Mouse (Mus musculus): Measurements from ENCODE around the gene Arsg. TPM values are rescaled to one million over a fixed set of nuclear protein-coding genes. Genes with fewer than 3 reads are reported as not detected.

Gene Arsg
- polyA plus RNA-seq, 1 experiment: 26.8 TPM

GRCm38 (mm10) chr11:109504977-109505376 lies 31.8 kb downstream of the Arsg start:
- TF ChIP-seq POLR2A (IDR thresholded peaks at IDR 0.05; ENCODE audit: extremely low read depth, insufficient read depth, low read length) (no peak), CTCF (IDR thresholded peaks at IDR 0.05; ENCODE audit: extremely low read depth, insufficient read depth, low read length) (no peak)
- H3K4me1 ChIP-seq (ENCODE audit: control insufficient read depth, insufficient read depth, low read length): no peaks in the 10 kb centered on the region

DNA sequence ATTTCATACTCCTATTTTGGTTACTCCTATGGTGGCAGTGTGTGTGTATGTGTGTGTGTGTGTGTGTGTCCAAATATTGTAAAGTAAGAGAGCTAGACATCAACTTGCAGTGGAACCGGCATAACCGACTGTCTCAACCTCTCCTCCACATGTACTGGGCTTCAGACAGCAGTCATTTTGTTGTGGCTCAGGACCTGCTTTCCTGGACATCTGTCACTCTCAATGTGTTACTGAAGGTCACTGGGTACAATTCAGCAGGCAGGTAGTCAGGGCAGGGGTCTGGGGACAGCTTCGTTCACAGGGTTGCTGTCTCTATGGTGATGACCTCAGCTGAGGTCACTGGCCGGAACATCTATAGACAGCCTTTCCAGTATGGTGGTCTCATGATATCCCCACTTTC lies 32.6 kb downstream of the Arsg start:
- TF ChIP-seq CTCF (IDR thresholded peaks at IDR 0.05; ENCODE audit: extremely low read depth, insufficient read depth, low read length): no peak
- Histone ChIP-seq H3K4me1 (ENCODE audit: control insufficient read depth, insufficient read depth, low read length) (no peaks in the 10 kb centered on the region), H3K27ac (ENCODE audit: insufficient read depth, low read length) (no peak overlapping the region), H3K4me3 (ENCODE audit: insufficient read depth, low read length) (no peak overlapping the region)

More at GRCm38 (mm10) chr11:109504977-109505376, 31.8 kb downstream of the Arsg start:
- H3K27ac ChIP-seq (ENCODE audit: insufficient read depth, low read length): no peak overlapping the region
- no peak overlapping the region for H3K4me3 ChIP-seq (ENCODE audit: insufficient read depth, low read length)

DNA sequence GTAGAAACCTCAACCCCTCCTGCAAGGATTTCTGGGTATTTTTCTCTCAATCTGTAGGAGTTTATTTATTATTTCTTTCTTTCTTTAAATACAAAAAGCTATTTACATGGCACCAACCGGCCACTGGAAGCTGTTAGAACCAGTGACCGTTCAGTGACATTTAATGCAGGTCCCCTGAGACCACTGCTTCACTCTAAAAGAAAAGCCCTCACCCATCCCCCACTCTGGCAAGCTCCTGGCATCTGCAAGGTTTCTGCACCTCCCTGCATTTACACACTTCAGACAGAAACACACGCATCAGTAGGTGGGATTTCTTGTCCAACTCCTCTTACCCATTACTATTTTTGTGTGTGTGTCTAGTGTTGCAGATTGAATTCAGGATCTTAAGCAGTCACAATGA lies 33.9 kb downstream of the Arsg start:
- Histone ChIP-seq H3K27ac (ENCODE audit: insufficient read depth, low read length) (no peak overlapping the region), H3K4me1 (ENCODE audit: control insufficient read depth, insufficient read depth, low read length) (no peaks in the 10 kb centered on the region), H3K4me3 (ENCODE audit: insufficient read depth, low read length) (no peak overlapping the region)
- TF ChIP-seq POLR2A (IDR thresholded peaks at IDR 0.05; ENCODE audit: extremely low read depth, insufficient read depth, low read length) (no peak), CTCF (IDR thresholded peaks at IDR 0.05; ENCODE audit: extremely low read depth, insufficient read depth, low read length) (no peak)

- no peak overlapping the region for H3K4me3 ChIP-seq (ENCODE audit: insufficient read depth, low read length)
- H3K27ac ChIP-seq (ENCODE audit: insufficient read depth, low read length): no peak overlapping the region
- H3K4me1 ChIP-seq (ENCODE audit: control insufficient read depth, insufficient read depth, low read length): no peaks in the 10 kb centered on the region
- TF ChIP-seq CTCF (IDR thresholded peaks at IDR 0.05; ENCODE audit: extremely low read depth, insufficient read depth, low read length) (no peak), POLR2A (IDR thresholded peaks at IDR 0.05; ENCODE audit: extremely low read depth, insufficient read depth, low read length) (no peak)
Observed at GRCm38 (mm10) chr11:109512995-109513675, 40.0 kb downstream of the Arsg start.

DNA sequence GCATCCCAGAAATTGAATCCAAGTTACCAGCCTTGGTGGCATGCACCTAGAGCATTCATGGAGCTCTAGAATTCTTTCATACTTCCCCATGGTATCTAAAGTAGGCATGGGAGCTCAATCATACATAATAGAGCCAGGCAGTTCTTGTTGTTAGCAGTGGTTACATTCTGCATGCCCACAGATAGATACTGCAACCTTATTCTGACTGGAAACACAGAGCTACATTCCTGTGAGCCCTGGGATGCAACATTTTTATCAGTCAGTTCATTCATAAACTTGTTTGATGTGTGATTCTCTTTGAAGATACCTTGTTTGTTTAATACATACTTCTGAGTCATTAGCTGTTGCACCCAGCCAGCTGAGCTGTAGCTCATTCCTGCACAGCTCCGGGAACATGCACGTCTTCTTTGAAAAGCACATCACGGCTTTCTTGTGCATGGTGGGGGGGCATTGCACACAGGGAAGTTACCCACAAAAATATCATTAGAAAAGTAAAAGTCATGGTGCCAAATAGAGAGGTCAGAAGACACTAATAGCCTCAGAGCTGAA lies 41.0 kb downstream of the Arsg start:
- TF ChIP-seq POLR2A (IDR thresholded peaks at IDR 0.05; ENCODE audit: extremely low read depth, insufficient read depth, low read length): no peak
- no peak for TF ChIP-seq CTCF (IDR thresholded peaks at IDR 0.05; ENCODE audit: extremely low read depth, insufficient read depth, low read length)
- H3K4me3 ChIP-seq (ENCODE audit: insufficient read depth, low read length): no peak overlapping the region
- no peak overlapping the region for H3K27ac ChIP-seq (ENCODE audit: insufficient read depth, low read length)
- H3K4me1 ChIP-seq (ENCODE audit: control insufficient read depth, insufficient read depth, low read length): no peaks in the 10 kb centered on the region

DNA sequence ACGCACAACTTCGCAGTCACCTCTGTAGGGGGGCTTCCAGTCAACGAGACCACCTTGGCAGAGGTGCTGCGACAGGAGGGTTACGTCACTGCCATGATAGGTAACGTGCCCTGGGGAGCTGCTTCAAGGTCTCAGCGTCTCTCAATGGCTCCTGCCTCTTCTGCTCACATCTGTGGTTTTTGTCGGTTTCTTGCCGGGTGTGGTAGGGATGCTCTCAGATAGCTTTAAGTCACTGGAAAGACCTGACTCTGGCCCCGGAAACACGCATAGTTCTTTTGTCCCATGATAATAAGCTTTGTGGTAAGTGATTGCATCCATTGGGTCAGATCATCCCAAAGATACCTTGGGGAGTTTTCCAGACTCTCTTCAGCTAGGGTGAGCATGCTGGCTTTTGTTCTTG lies 44.2 kb downstream of the Arsg start:
- Histone ChIP-seq H3K4me3 (ENCODE audit: insufficient read depth, low read length) (no peak overlapping the region), H3K27ac (ENCODE audit: insufficient read depth, low read length) (no peak overlapping the region), H3K4me1 (ENCODE audit: control insufficient read depth, insufficient read depth, low read length) (no peaks in the 10 kb centered on the region)
- TF ChIP-seq POLR2A (IDR thresholded peaks at IDR 0.05; ENCODE audit: extremely low read depth, insufficient read depth, low read length) (no peak), CTCF (IDR thresholded peaks at IDR 0.05; ENCODE audit: extremely low read depth, insufficient read depth, low read length) (no peak)

DNA sequence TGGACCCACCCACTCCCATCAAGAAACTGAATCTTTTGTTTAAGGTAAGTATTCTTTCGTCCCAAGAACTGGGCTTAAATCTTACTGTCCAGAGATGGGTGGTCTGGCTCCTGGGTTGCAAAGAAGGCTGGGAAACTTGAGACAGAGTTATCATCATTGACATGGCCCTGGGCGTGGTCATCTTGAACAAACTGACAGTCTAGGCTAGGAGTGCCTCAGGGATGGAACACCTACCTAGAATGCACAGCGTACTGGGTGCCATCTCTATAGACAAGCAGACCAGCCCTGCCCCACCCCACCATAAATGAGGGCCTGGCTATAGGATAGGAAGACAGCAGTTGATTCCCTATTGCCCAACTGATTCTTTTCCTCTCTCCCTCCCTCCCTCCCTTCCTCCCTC lies 44.6 kb downstream of the Arsg start:
- Histone ChIP-seq H3K27ac (ENCODE audit: insufficient read depth, low read length) (no peak overlapping the region), H3K4me3 (ENCODE audit: insufficient read depth, low read length) (no peak overlapping the region), H3K4me1 (ENCODE audit: control insufficient read depth, insufficient read depth, low read length) (no peaks in the 10 kb centered on the region)
- no peak for TF ChIP-seq POLR2A (IDR thresholded peaks at IDR 0.05; ENCODE audit: extremely low read depth, insufficient read depth, low read length)
- TF ChIP-seq CTCF (IDR thresholded peaks at IDR 0.05; ENCODE audit: extremely low read depth, insufficient read depth, low read length): no peak

DNA sequence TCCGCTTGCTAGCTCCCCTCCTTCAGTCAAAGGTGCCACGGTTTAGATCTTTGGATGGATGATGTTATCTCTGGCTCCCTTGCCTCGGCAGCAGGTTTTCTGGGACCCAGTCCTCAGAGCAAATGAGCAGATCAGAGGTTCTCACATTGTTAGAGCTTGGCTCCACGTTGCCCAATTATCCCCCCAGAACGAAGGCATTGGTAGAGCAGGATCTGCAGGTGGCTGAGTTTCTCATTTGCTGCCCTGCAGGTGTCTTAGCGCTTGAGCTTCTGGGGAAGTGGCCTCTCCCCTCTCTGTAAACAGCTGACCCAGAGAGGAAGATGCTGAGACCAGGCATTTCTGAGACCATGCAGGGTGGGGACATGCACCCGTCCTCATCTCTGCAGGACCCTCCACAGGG lies 47.8 kb downstream of the Arsg start:
- TF ChIP-seq CTCF (IDR thresholded peaks at IDR 0.05; ENCODE audit: extremely low read depth, insufficient read depth, low read length) (no peak), POLR2A (IDR thresholded peaks at IDR 0.05; ENCODE audit: extremely low read depth, insufficient read depth, low read length) (no peak)
- no peak overlapping the region for H3K4me3 ChIP-seq (ENCODE audit: insufficient read depth, low read length)
- H3K27ac ChIP-seq (ENCODE audit: insufficient read depth, low read length): no peak overlapping the region
- H3K4me1 ChIP-seq (ENCODE audit: control insufficient read depth, insufficient read depth, low read length): no peaks in the 10 kb centered on the region

- H3K4me1 ChIP-seq (ENCODE audit: control insufficient read depth, insufficient read depth, low read length): no peaks in the 10 kb centered on the region
- TF ChIP-seq POLR2A (IDR thresholded peaks at IDR 0.05; ENCODE audit: extremely low read depth, insufficient read depth, low read length) (no peak), CTCF (IDR thresholded peaks at IDR 0.05; ENCODE audit: extremely low read depth, insufficient read depth, low read length) (no peak)
- no peak overlapping the region for H3K4me3 ChIP-seq (ENCODE audit: insufficient read depth, low read length)
- no peak overlapping the region for H3K27ac ChIP-seq (ENCODE audit: insufficient read depth, low read length)
Observed at GRCm38 (mm10) chr11:109524869-109525268, 51.7 kb downstream of the Arsg start.

DNA sequence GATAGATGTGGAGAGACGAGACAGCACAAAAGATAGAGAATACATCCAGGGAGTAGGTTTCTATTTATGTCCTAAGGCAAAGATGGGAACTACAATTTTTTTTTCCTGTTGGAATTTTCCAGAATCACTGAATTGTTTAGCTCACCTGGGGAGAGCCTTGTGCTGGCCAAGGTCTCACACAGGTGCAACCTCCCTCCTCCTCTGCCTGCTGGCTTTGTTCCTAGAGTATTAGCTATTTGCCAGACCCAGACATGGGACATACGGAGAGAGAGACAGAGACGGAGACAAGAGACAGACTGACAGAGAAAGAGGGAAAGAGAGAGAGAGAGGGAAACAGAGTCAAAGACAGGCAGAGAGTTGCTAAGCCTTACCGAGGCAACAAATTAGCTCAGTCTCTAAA lies 52.4 kb downstream of the Arsg start:
- no peaks in the 10 kb centered on the region for H3K4me1 ChIP-seq (ENCODE audit: control insufficient read depth, insufficient read depth, low read length)
- TF ChIP-seq POLR2A (IDR thresholded peaks at IDR 0.05; ENCODE audit: extremely low read depth, insufficient read depth, low read length) (no peak), CTCF (IDR thresholded peaks at IDR 0.05; ENCODE audit: extremely low read depth, insufficient read depth, low read length) (no peak)
- H3K4me3 ChIP-seq (ENCODE audit: insufficient read depth, low read length): no peak overlapping the region
- H3K27ac ChIP-seq (ENCODE audit: insufficient read depth, low read length): no peak overlapping the region
